Mouse (Mus musculus): ENCODE results near the gene Yy1.

GRCm38 (mm10) chr12:108814470-108814869 is 21.7 kb downstream of the Yy1 start:
- no peak for TF ChIP-seq POLR2A (IDR thresholded peaks at IDR 0.05; ENCODE audit: insufficient read length, low read depth)
- no peak for TF ChIP-seq REST (IDR thresholded peaks at IDR 0.05; ENCODE audit: insufficient read depth, insufficient read length)
- no peak for TF ChIP-seq E2F4 (IDR thresholded peaks at IDR 0.05; ENCODE audit: insufficient read depth)
- TF ChIP-seq POLR2AphosphoS2 (IDR thresholded peaks at IDR 0.05; ENCODE audit: insufficient read length, low read depth), result no peak
- TF ChIP-seq MYOD1 (IDR thresholded peaks at IDR 0.05; ENCODE audit: control insufficient read depth in 1 of 3, insufficient read length in 2 of 3, low read depth in 2 of 3), result no peak
- TF ChIP-seq TCF12 (IDR thresholded peaks at IDR 0.05; ENCODE audit: insufficient read depth, poor library complexity, severe bottlenecking), result no peak
- TF ChIP-seq SRF (IDR thresholded peaks at IDR 0.05; ENCODE audit: control insufficient read depth, insufficient read length, low read depth), result no peak
- no peak for TF ChIP-seq CEBPB (IDR thresholded peaks at IDR 0.05; ENCODE audit: insufficient read depth, poor library complexity, severe bottlenecking)
- no peak for TF ChIP-seq TCF3 (IDR thresholded peaks at IDR 0.05; ENCODE audit: insufficient read length, low read depth)
- TF ChIP-seq MAX (IDR thresholded peaks at IDR 0.05; ENCODE audit: low read depth), result no peak
- TF ChIP-seq USF1 (IDR thresholded peaks at IDR 0.05; ENCODE audit: low read depth), result no peak
